Mouse (Mus musculus): ENCODE data around the gene Zswim9. TPM values are rescaled to one million over a fixed set of nuclear protein-coding genes. Genes with fewer than 3 reads are reported as not detected.

Zswim9 gene
- polyA plus RNA-seq (2012; rRNA removed), result 9.7 and 14.9 TPM in 2 replicates
- 6.9 and 7.2 TPM in 2 replicates for polyA plus RNA-seq (2014; fragmentation: Nextera tagmentation; extraction: Ambion mirVana)

GRCm38 (mm10) chr7:13278308-13278891 is at the start of gene Zswim9:
TSS of gene Zswim9 (minus strand) at chr7:13278721.
- Histone ChIP-seq H3K4me2 (replicated peaks; ENCODE audit: low read depth, low read length, severe bottlenecking) (peak within 1 kb of the TSS; percentile 86), H3K4me3 (replicated peaks; ENCODE audit: low read length) (peak within 1 kb of the TSS; percentile 70), H3K27me3 (ENCODE audit: control insufficient read depth, insufficient read depth, low read length) (no peaks in the 10 kb centered on the region), H3K9me3 (ENCODE audit: control insufficient read depth, low read length) (no peaks in the 10 kb centered on the region), H3K4me1 (ENCODE audit: control insufficient read depth, insufficient read depth, low read length) (peaks cover 4% of the 10 kb centered on the region; the same call in 1 of the 2 replicates), H3K36me3 (ENCODE audit: control insufficient read depth, insufficient read depth, low read length) (peaks cover 53% of the 10 kb centered on the region), H3K27ac (replicated peaks; ENCODE audit: low read depth, low read length) (peak within 1 kb of the TSS; percentile 81), H3K9ac (ENCODE audit: low read depth, low read length, severe bottlenecking) (peak within 1 kb of the TSS; percentile 80)
- TF ChIP-seq POLR2A (IDR thresholded peaks at IDR 0.05; ENCODE audit: borderline replicate concordance, extremely low read depth, insufficient read depth, insufficient read length), result 0 out of 2 replicates have a peak, but pooled peaks have one; percentile 29
- peak; percentile 99 for ATAC-seq (ENCODE audit: low FRiP score, low read depth)
- DNase-seq (ENCODE audit: low spot score), result peak; percentile 91
- under 1% methylated on average over 38 of the region's 39 CpGs for WGBS

DNA sequence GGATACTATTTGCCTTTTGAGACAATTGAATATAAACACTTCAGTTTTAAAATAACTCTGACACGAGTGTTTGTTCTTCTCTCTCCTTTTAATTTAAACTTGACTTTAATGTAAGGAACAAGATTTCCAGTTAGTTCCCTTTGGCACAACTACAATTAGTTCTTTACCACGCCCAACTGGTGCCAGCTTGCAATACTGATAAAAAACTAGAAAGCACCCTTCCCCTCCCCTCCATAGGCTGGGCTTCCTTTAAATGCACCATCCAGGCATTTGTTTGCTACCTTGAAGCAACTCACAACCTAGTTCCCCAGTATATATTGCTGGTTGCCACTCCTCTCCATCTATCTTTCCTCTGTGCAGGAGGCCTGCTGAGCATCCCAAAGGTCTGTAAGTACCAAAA is 45.8 kb upstream of the Zswim9 start, which contains the start of gene Pla2g4c:
Gene Pla2g4c, plus strand, starts transcription at position 340 of the 400 bp plus-strand sequence.
- Histone ChIP-seq H3K27ac (replicated peaks; ENCODE audit: low read depth, low read length) (no peak within 1 kb of the TSS), H3K36me3 (ENCODE audit: control insufficient read depth, insufficient read depth, low read length) (no peaks in the 10 kb centered on the region), H3K4me1 (ENCODE audit: control insufficient read depth, insufficient read depth, low read length) (no peaks in the 10 kb centered on the region), H3K4me3 (replicated peaks; ENCODE audit: low read length) (no peak within 1 kb of the TSS), H3K4me2 (replicated peaks; ENCODE audit: low read depth, low read length, severe bottlenecking) (no peak within 1 kb of the TSS), H3K27me3 (ENCODE audit: control insufficient read depth, insufficient read depth, low read length) (no peaks in the 10 kb centered on the region), H3K9ac (ENCODE audit: low read depth, low read length, severe bottlenecking) (no peak within 1 kb of the TSS), H3K9me3 (ENCODE audit: control insufficient read depth, low read length) (no peaks in the 10 kb centered on the region)
- TF ChIP-seq POLR2A (IDR thresholded peaks at IDR 0.05; ENCODE audit: borderline replicate concordance, extremely low read depth, insufficient read depth, insufficient read length), result no peak
- ATAC-seq (ENCODE audit: low FRiP score, low read depth), result no peak
- no peak for DNase-seq (ENCODE audit: low spot score)
- 92% methylated on average over 2 of the region's 2 CpGs for WGBS

- DNase-seq (ENCODE audit: low spot score) (no peak), ATAC-seq (ENCODE audit: low FRiP score, low read depth) (no peak)
- Histone ChIP-seq H3K9ac (ENCODE audit: low read depth, low read length, severe bottlenecking) (no peak overlapping the region), H3K27ac (replicated peaks; ENCODE audit: low read depth, low read length) (no peak overlapping the region), H3K4me2 (replicated peaks; ENCODE audit: low read depth, low read length, severe bottlenecking) (no peak overlapping the region), H3K4me1 (ENCODE audit: control insufficient read depth, insufficient read depth, low read length) (no peaks in the 10 kb centered on the region), H3K27me3 (ENCODE audit: control insufficient read depth, insufficient read depth, low read length) (no peaks in the 10 kb centered on the region), H3K36me3 (ENCODE audit: control insufficient read depth, insufficient read depth, low read length) (no peaks in the 10 kb centered on the region), H3K9me3 (ENCODE audit: control insufficient read depth, low read length) (no peaks in the 10 kb centered on the region), H3K4me3 (replicated peaks; ENCODE audit: low read length) (no peak overlapping the region)
- 84% methylated on average over 3 of the region's 3 CpGs for WGBS
- TF ChIP-seq POLR2A (IDR thresholded peaks at IDR 0.05; ENCODE audit: borderline replicate concordance, extremely low read depth, insufficient read depth, insufficient read length), result no peak
Observed at GRCm38 (mm10) chr7:13321424-13321823, 42.9 kb upstream of the Zswim9 start.

DNA sequence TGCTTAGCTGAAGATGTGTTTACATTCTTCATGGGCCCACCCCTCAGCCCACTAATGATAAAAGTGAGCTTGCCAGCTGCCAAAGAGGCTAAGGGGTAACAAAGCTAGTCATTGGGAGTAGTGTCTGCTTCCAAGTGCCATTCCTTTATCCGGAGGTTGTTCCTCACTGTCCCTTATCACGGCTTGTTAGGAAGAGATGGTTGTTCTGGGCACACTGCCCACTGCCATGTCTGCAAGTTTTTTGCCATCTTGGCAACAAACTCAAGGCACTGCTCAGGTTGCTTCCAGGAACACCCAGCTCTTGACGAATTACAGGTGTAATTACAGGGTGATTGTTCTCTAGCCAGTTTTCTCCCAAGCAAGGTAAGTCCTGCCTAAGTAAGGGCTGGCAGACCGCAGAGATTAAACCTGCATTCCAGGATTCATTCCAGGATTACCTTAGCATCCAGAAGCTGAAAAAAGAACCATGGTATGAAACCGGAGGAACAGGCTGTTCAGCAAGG is 35.6 kb upstream of the Zswim9 start:
- no peak overlapping the region for H3K27ac ChIP-seq (replicated peaks; ENCODE audit: low read depth, low read length)
- no peak overlapping the region for H3K4me2 ChIP-seq (replicated peaks; ENCODE audit: low read depth, low read length, severe bottlenecking)
- no peak overlapping the region for H3K9ac ChIP-seq (ENCODE audit: low read depth, low read length, severe bottlenecking)
- WGBS, result 79% methylated on average over 5 of the region's 5 CpGs
- no peak for TF ChIP-seq POLR2A (IDR thresholded peaks at IDR 0.05; ENCODE audit: borderline replicate concordance, extremely low read depth, insufficient read depth, insufficient read length)
- ATAC-seq (ENCODE audit: low FRiP score, low read depth) (no peak), DNase-seq (ENCODE audit: low spot score) (no peak)
- H3K4me3 ChIP-seq (replicated peaks; ENCODE audit: low read length), result no peak overlapping the region
- H3K9me3 ChIP-seq (ENCODE audit: control insufficient read depth, low read length), result no peaks in the 10 kb centered on the region
- H3K27me3 ChIP-seq (ENCODE audit: control insufficient read depth, insufficient read depth, low read length), result no peaks in the 10 kb centered on the region
- no peaks in the 10 kb centered on the region for H3K4me1 ChIP-seq (ENCODE audit: control insufficient read depth, insufficient read depth, low read length)
- H3K36me3 ChIP-seq (ENCODE audit: control insufficient read depth, insufficient read depth, low read length), result peaks cover 28% of the 10 kb centered on the region

GRCm38 (mm10) chr7:13311401-13311800 is 32.9 kb upstream of the Zswim9 start:
- Histone ChIP-seq H3K4me2 (replicated peaks; ENCODE audit: low read depth, low read length, severe bottlenecking) (no peak overlapping the region), H3K27ac (replicated peaks; ENCODE audit: low read depth, low read length) (no peak overlapping the region), H3K27me3 (ENCODE audit: control insufficient read depth, insufficient read depth, low read length) (no peaks in the 10 kb centered on the region), H3K36me3 (ENCODE audit: control insufficient read depth, insufficient read depth, low read length) (peaks cover 54% of the 10 kb centered on the region), H3K4me1 (ENCODE audit: control insufficient read depth, insufficient read depth, low read length) (no peaks in the 10 kb centered on the region), H3K9me3 (ENCODE audit: control insufficient read depth, low read length) (no peaks in the 10 kb centered on the region), H3K9ac (ENCODE audit: low read depth, low read length, severe bottlenecking) (no peak overlapping the region), H3K4me3 (replicated peaks; ENCODE audit: low read length) (no peak overlapping the region)
- TF ChIP-seq POLR2A (IDR thresholded peaks at IDR 0.05; ENCODE audit: borderline replicate concordance, extremely low read depth, insufficient read depth, insufficient read length), result no peak
- ATAC-seq (ENCODE audit: low FRiP score, low read depth) (no peak), DNase-seq (ENCODE audit: low spot score) (no peak)
- WGBS, result 97% methylated on average over 4 of the region's 4 CpGs
